Mouse (Mus musculus): Measurements from ENCODE around the gene Gm45902. TPM values are rescaled to one million over a fixed set of nuclear protein-coding genes. Genes with fewer than 3 reads are reported as not detected.

The Gm45902 gene
- polyA plus RNA-seq, 1 experiment from 2014 or later, result 9.4 TPM

- H3K4me1 ChIP-seq (ENCODE audit: control insufficient read depth, insufficient read depth, low read length), result no peaks in the 10 kb centered on the region
- no peak for DNase-seq (ENCODE audit: low spot score, missing footprints)
- H3K9me3 ChIP-seq (ENCODE audit: control insufficient read depth, low read length), result no peaks in the 10 kb centered on the region
- no peak overlapping the region for H3K27ac ChIP-seq (ENCODE audit: low read depth, low read length)
- WGBS, result 89% methylated on average over 6 of the region's 6 CpGs
- no peaks in the 10 kb centered on the region for H3K27me3 ChIP-seq (ENCODE audit: control insufficient read depth, insufficient read depth, low read length)
- H3K36me3 ChIP-seq (ENCODE audit: control insufficient read depth, insufficient read depth, low read length), result peaks cover 12% of the 10 kb centered on the region
- no peak overlapping the region for H3K9ac ChIP-seq (ENCODE audit: low read length)
- no peak overlapping the region for H3K4me2 ChIP-seq
- H3K4me3 ChIP-seq (ENCODE audit: low read depth, low read length), result no peak overlapping the region
- ATAC-seq (ENCODE audit: low FRiP score), result no peak
These were observed 13.0 kb downstream of the Gm45902 start for GRCm38 (mm10) chr2:3499543-3499942.

GRCm38 (mm10) chr2:3493833-3494409 is 18.7 kb downstream of the Gm45902 start:
- H3K27me3 ChIP-seq (ENCODE audit: control insufficient read depth, insufficient read depth, low read length), result no peaks in the 10 kb centered on the region
- DNase-seq (ENCODE audit: low spot score, missing footprints) (no peak), ATAC-seq (ENCODE audit: low FRiP score) (no peak)
- H3K9me3 ChIP-seq (ENCODE audit: control insufficient read depth, low read length), result no peaks in the 10 kb centered on the region
- H3K4me3 ChIP-seq (ENCODE audit: low read depth, low read length), result no peak overlapping the region
- no peak overlapping the region for H3K27ac ChIP-seq (ENCODE audit: low read depth, low read length)
- H3K36me3 ChIP-seq (ENCODE audit: control insufficient read depth, insufficient read depth, low read length), result peaks cover 23% of the 10 kb centered on the region
- no peaks in the 10 kb centered on the region for H3K4me1 ChIP-seq (ENCODE audit: control insufficient read depth, insufficient read depth, low read length)
- no peak overlapping the region for H3K9ac ChIP-seq (ENCODE audit: low read length)
- H3K4me2 ChIP-seq, result no peak overlapping the region
- 92% methylated on average over 3 of the region's 3 CpGs for WGBS

- Histone ChIP-seq H3K9ac (ENCODE audit: low read length) (no peak overlapping the region), H3K9me3 (ENCODE audit: control insufficient read depth, low read length) (no peaks in the 10 kb centered on the region), H3K27ac (ENCODE audit: low read depth, low read length) (no peak overlapping the region), H3K4me2 (no peak overlapping the region), H3K27me3 (ENCODE audit: control insufficient read depth, insufficient read depth, low read length) (no peaks in the 10 kb centered on the region), H3K4me1 (ENCODE audit: control insufficient read depth, insufficient read depth, low read length) (no peaks in the 10 kb centered on the region), H3K36me3 (ENCODE audit: control insufficient read depth, insufficient read depth, low read length) (peaks cover 14% of the 10 kb centered on the region), H3K4me3 (ENCODE audit: low read depth, low read length) (no peak overlapping the region)
- 60% methylated on average over 3 of the region's 3 CpGs for WGBS
- ATAC-seq (ENCODE audit: low FRiP score) (no peak), DNase-seq (ENCODE audit: low spot score, missing footprints) (no peak)
These were observed 22.8 kb downstream of the Gm45902 start for GRCm38 (mm10) chr2:3489816-3490215.

GRCm38 (mm10) chr2:3480239-3480638 is 32.4 kb downstream of the Gm45902 start:
- Histone ChIP-seq H3K4me3 (ENCODE audit: low read depth, low read length) (no peak overlapping the region), H3K9ac (ENCODE audit: low read length) (no peak overlapping the region), H3K4me2 (no peak overlapping the region), H3K4me1 (ENCODE audit: control insufficient read depth, insufficient read depth, low read length) (peaks cover 2% of the 10 kb centered on the region; the same call in 1 of the 2 replicates), H3K27me3 (ENCODE audit: control insufficient read depth, insufficient read depth, low read length) (no peaks in the 10 kb centered on the region), H3K36me3 (ENCODE audit: control insufficient read depth, insufficient read depth, low read length) (no peaks in the 10 kb centered on the region), H3K27ac (ENCODE audit: low read depth, low read length) (no peak overlapping the region), H3K9me3 (ENCODE audit: control insufficient read depth, low read length) (no peaks in the 10 kb centered on the region)
- ATAC-seq (ENCODE audit: low FRiP score) (no peak), DNase-seq (ENCODE audit: low spot score, missing footprints) (no peak)
- WGBS, result 91% methylated on average over 3 of the region's 3 CpGs

- Histone ChIP-seq H3K4me3 (ENCODE audit: low read depth, low read length) (no peak overlapping the region), H3K36me3 (ENCODE audit: control insufficient read depth, insufficient read depth, low read length) (no peaks in the 10 kb centered on the region), H3K4me2 (no peak overlapping the region; the same call in 1 of the 2 replicates), H3K27ac (ENCODE audit: low read depth, low read length) (no peak overlapping the region), H3K9me3 (ENCODE audit: control insufficient read depth, low read length) (no peaks in the 10 kb centered on the region), H3K4me1 (ENCODE audit: control insufficient read depth, insufficient read depth, low read length) (peaks cover 8% of the 10 kb centered on the region), H3K9ac (ENCODE audit: low read length) (no peak overlapping the region), H3K27me3 (ENCODE audit: control insufficient read depth, insufficient read depth, low read length) (no peaks in the 10 kb centered on the region)
- ATAC-seq (ENCODE audit: low FRiP score), result no peak
- 74% methylated on average over 3 of the region's 3 CpGs for WGBS
- no peak for DNase-seq (ENCODE audit: low spot score, missing footprints)
These were observed 36.8 kb downstream of the Gm45902 start for GRCm38 (mm10) chr2:3475746-3476251.

- under 1% methylated on average over 41 of the region's 42 CpGs for WGBS
These were observed 37.7 kb downstream of the Gm45902 start, which contains the start of gene Suv39h2 for GRCm38 (mm10) chr2:3474861-3475283. Gene Suv39h2, minus strand, starts transcription at chr2:3475031.

GRCm38 (mm10) chr2:3474361-3474805 is 38.2 kb downstream of the Gm45902 start:
- Histone ChIP-seq H3K36me3 (ENCODE audit: control insufficient read depth, insufficient read depth, low read length) (peaks cover 4% of the 10 kb centered on the region; the same call in 1 of the 2 replicates), H3K27me3 (ENCODE audit: control insufficient read depth, insufficient read depth, low read length) (no peaks in the 10 kb centered on the region), H3K4me3 (ENCODE audit: low read depth, low read length) (peak overlapping the region; percentile 89), H3K4me1 (ENCODE audit: control insufficient read depth, insufficient read depth, low read length) (peaks cover 8% of the 10 kb centered on the region), H3K4me2 (peak overlapping the region; percentile 46), H3K9ac (ENCODE audit: low read length) (peak overlapping the region; percentile 93), H3K9me3 (ENCODE audit: control insufficient read depth, low read length) (no peaks in the 10 kb centered on the region), H3K27ac (ENCODE audit: low read depth, low read length) (peak overlapping the region; percentile 93)
- peak; percentile 86 for ATAC-seq (ENCODE audit: low FRiP score)
- WGBS, result under 1% methylated on average over 46 of the region's 46 CpGs
- peak; percentile 98 for DNase-seq (ENCODE audit: low spot score, missing footprints)

More at GRCm38 (mm10) chr2:3474861-3475283, 37.7 kb downstream of the Gm45902 start, which contains the start of gene Suv39h2:
- Histone ChIP-seq H3K27ac (ENCODE audit: low read depth, low read length) (peak within 1 kb of the TSS; percentile 93), H3K36me3 (ENCODE audit: control insufficient read depth, insufficient read depth, low read length) (peaks cover 4% of the 10 kb centered on the region; the same call in 1 of the 2 replicates), H3K4me3 (ENCODE audit: low read depth, low read length) (peak within 1 kb of the TSS; percentile 89), H3K9me3 (ENCODE audit: control insufficient read depth, low read length) (no peaks in the 10 kb centered on the region), H3K4me2 (peak within 1 kb of the TSS; percentile 54), H3K27me3 (ENCODE audit: control insufficient read depth, insufficient read depth, low read length) (no peaks in the 10 kb centered on the region), H3K4me1 (ENCODE audit: control insufficient read depth, insufficient read depth, low read length) (peaks cover 8% of the 10 kb centered on the region), H3K9ac (ENCODE audit: low read length) (peak within 1 kb of the TSS; percentile 93)
- peak; percentile 97 for ATAC-seq (ENCODE audit: low FRiP score)
- DNase-seq (ENCODE audit: low spot score, missing footprints), result peak; percentile 100

GRCm38 (mm10) chr2:3473891-3474290 is 38.7 kb downstream of the Gm45902 start:
- peak overlapping the region; percentile 93 for H3K27ac ChIP-seq (ENCODE audit: low read depth, low read length)
- H3K4me1 ChIP-seq (ENCODE audit: control insufficient read depth, insufficient read depth, low read length), result peaks cover 8% of the 10 kb centered on the region
- H3K9me3 ChIP-seq (ENCODE audit: control insufficient read depth, low read length), result no peaks in the 10 kb centered on the region
- 1% methylated on average over 12 of the region's 12 CpGs for whole genome bisulfite sequencing
- DNase-seq (ENCODE audit: low spot score, missing footprints) (no peak), ATAC-seq (ENCODE audit: low FRiP score) (no peak)
- H3K9ac ChIP-seq (ENCODE audit: low read length), result peak overlapping the region; percentile 93
- H3K4me2 ChIP-seq, result peak overlapping the region; percentile 46
- peak overlapping the region; percentile 89 for H3K4me3 ChIP-seq (ENCODE audit: low read depth, low read length)
- peaks cover 4% of the 10 kb centered on the region; the same call in 1 of the 2 replicates for H3K36me3 ChIP-seq (ENCODE audit: control insufficient read depth, insufficient read depth, low read length)
- H3K27me3 ChIP-seq (ENCODE audit: control insufficient read depth, insufficient read depth, low read length), result no peaks in the 10 kb centered on the region

GRCm38 (mm10) chr2:3456590-3456989 is 56.0 kb downstream of the Gm45902 start:
- Histone ChIP-seq H3K36me3 (ENCODE audit: control insufficient read depth, insufficient read depth, low read length) (peaks cover 12% of the 10 kb centered on the region), H3K4me3 (ENCODE audit: low read depth, low read length) (no peak overlapping the region)

More at GRCm38 (mm10) chr2:3456590-3456989, 56.0 kb downstream of the Gm45902 start:
- no peak overlapping the region for H3K27ac ChIP-seq (ENCODE audit: low read depth, low read length)
- H3K27me3 ChIP-seq (ENCODE audit: control insufficient read depth, insufficient read depth, low read length), result no peaks in the 10 kb centered on the region
- 81% methylated on average over 4 of the region's 4 CpGs for WGBS
- DNase-seq (ENCODE audit: low spot score, missing footprints) (no peak), ATAC-seq (ENCODE audit: low FRiP score) (no peak)
- no peak overlapping the region for H3K4me2 ChIP-seq
- H3K9me3 ChIP-seq (ENCODE audit: control insufficient read depth, low read length), result no peaks in the 10 kb centered on the region
- no peaks in the 10 kb centered on the region for H3K4me1 ChIP-seq (ENCODE audit: control insufficient read depth, insufficient read depth, low read length)
- no peak overlapping the region for H3K9ac ChIP-seq (ENCODE audit: low read length)
